Mouse (Mus musculus): ENCODE measurements around the gene Slit3.

Gene Slit3

GRCm38 (mm10) chr11:35502128-35502527 lies 381.1 kb downstream of the Slit3 start:
- in situ Hi-C loops (cut with MboI, MseI) = no loop called here

DNA sequence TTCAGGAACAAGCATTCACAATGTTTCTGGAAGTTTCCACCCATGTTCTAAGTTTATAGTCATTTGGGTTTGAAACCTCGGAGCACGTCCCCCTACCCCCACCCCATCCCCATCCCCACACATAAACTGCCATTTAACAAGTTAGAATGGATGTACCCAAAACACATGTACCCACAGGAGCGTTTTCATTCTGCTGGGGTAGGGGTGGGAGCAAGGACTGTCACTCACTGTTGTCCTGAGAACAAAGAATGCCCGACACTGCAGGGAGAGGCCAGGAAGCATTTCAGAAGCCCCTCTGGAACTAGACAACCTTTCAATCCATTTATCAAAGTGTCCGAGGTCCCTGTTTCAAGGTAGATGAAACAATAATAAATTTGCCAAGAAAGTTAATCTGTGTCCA lies 383.0 kb downstream of the Slit3 start:
- in situ Hi-C loops (cut with MboI, MseI) = no loop called here

DNA sequence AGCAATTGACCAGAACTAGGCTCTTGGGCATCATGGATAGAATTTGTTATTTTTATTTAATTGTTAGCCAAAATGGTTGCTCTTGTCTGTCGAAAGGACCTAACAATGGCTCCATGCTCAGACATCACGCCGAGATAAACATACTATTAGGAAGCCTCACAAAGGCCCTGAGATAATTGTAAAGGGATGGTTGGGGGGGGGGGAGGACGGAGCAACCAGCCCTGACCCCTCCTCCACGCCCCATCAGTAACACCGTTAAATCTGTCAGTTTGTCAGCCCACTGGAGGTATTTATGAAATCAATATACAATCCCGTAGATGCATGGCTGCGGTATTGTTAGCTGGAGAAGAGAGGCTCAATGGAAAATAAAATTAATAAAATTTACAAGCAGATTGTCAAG lies 383.9 kb downstream of the Slit3 start:
- in situ Hi-C loops (cut with MboI, MseI) = no loop called here

GRCm38 (mm10) chr11:35505316-35505715 lies 384.3 kb downstream of the Slit3 start:
- in situ Hi-C loops (cut with MboI, MseI) = no loop called here

GRCm38 (mm10) chr11:35505817-35506216 lies 384.8 kb downstream of the Slit3 start:
- in situ Hi-C loops (cut with MboI, MseI) = no loop called here

DNA sequence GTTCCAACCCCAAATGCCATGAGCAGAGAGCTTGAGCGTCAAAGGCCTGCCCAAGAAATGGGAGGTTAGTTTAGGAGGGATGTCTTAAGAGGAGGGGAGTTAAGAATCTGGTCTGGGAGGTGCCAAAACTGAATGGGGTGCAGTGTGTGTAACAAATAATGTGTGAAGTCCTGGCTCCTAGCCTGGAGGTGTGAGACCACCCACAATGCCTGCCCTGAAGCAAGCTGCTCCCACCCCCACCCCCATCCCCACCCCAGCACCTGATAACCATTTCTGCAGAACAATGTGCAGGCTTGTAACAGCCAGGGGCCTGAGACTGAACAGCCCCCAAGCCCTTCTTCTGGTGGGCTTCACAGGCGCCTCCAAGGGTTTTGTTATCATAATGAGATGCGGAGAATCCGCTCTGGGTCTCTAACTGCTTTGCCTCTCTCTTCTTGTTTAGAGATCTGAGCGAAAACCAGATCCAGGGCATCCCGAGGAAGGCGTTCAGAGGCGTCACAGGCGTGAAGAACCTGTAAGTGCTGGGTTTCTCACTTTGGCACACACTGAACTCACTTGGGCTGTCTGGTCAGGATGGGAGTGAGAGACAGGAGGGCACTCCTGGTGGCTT lies 386.9 kb downstream of the Slit3 start:
- in situ Hi-C loops (cut with MboI, MseI) = no loop called here

GRCm38 (mm10) chr11:35512686-35513085 lies 391.7 kb downstream of the Slit3 start:
- in situ Hi-C loops (cut with MboI, MseI) = no loop called here

DNA sequence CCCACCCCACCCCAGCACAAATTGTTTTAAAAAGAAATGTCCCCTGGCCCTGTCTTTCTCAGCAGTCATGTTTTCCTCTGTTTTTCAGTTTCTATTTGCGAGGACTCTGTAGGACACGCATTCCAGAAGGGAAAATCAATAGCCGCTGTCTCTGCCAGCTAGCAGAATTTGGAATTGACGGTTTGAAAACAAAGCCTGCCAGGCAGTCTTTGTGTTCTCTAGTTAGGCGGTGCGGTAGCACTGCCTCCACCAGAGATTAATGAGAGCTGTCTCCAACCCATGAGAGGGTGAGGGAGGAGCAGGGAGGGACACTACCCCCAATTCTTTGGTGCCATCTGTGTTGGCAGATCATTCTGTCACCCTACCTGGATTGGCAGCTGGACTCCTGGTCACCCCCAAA lies 392.3 kb downstream of the Slit3 start:
- in situ Hi-C loops (cut with MboI, MseI) = no loop called here

GRCm38 (mm10) chr11:35522802-35523452 lies 401.9 kb downstream of the Slit3 start:
- in situ Hi-C loops (cut with MboI, MseI) = no loop called here

GRCm38 (mm10) chr11:35523773-35524172 lies 402.7 kb downstream of the Slit3 start:
- in situ Hi-C loops (cut with MboI, MseI) = no loop called here

GRCm38 (mm10) chr11:35526219-35526762 lies 405.3 kb downstream of the Slit3 start:
- in situ Hi-C loops (cut with MboI, MseI) = no loop called here

GRCm38 (mm10) chr11:35527816-35528462 lies 406.9 kb downstream of the Slit3 start:
- in situ Hi-C loops (cut with MboI, MseI) = no loop called here

GRCm38 (mm10) chr11:35535027-35535426 lies 414.0 kb downstream of the Slit3 start:
- in situ Hi-C loops (cut with MboI, MseI) = no loop called here

DNA sequence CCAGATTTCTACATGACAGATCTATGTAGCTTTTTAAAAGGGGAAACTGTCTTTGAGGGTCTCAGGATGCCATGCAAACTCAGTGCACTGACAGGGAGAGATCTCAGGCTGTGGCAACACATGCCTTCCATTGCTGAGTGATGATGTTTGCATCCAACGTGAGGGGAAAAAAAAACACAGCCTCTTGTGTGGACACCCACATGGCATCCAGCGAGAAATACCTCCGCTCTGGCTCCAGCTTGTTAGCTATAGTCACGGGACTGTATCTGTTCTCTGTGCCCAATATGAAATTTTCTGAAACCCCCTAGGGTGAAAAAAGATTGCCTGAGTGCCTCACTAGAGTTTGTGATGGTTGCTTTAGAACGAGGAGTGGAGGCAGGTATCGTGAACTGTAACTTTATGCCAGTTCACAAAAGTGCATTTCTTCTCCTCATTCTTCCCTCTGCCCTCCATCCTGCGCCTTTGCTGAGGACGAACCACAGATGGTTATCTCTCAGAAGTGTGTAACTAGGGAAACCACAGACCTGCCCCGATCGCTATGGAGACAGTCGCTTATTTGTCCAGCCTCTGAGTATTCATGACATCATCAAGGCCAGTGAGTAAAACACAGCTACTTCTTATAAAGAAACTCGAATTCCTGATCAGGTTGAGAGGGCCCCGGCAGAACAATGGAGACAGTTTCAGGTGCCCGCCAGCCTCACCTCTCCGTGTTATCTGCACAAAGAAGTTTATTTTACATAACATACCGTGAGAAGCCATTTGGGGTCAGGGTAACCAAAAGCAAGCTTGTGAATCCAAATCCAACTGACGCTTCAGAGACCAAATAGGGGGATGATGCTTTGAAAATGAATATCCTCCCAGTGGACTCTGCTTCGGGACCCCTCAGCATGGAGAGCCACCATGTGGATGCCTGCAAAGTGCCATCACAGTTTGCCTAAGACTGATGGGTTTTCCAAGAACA lies 416.4 kb downstream of the Slit3 start:
- in situ Hi-C loops (cut with MboI, MseI) = no loop called here

- in situ Hi-C loops (cut with MboI, MseI) = no loop called here
Observed at GRCm38 (mm10) chr11:35542731-35543130, 421.7 kb downstream of the Slit3 start.

GRCm38 (mm10) chr11:35544112-35545064 lies 423.4 kb downstream of the Slit3 start:
- in situ Hi-C loops (cut with MboI, MseI) = no loop called here

GRCm38 (mm10) chr11:35546081-35546822 lies 425.2 kb downstream of the Slit3 start:
- in situ Hi-C loops (cut with MboI, MseI) = no loop called here

DNA sequence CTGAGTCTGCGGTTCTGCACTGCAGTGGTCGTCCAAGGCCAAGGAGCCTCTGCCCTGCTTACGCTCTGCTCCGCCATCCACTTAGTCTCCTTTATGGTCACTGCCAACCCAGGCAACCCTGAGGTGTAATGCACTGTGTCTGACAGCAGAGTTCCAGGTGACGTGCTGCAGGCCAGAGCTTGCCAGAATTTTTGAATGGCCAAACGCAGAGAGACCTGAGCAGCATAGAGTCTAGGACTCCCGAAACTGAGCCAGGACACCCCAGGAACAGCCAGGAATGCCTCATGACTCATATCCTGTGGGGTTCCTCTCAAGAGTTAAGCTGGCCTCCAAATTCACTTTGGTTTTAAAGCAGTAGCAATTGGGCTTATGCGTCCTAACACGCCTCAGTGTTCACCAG lies 429.0 kb downstream of the Slit3 start:
- in situ Hi-C loops (cut with MboI, MseI) = no loop called here

DNA sequence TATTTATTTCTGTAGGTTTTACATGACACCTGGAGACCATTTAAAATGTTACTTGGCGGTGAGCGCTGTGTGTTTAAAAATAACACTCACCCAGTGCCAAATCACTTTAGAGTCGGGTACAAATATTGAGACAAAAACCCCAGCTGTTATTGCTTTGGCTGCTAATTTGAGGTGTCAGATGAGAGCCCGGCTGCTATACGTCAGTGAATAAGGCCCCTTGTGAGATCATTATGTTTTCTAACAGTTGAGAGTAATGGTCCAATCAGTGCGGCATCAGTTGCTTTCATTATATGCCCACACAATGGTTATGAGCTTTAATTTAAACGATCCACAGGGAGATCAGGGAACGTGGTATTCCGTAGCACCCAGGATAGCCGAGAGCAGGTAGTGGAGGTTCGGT lies 435.2 kb downstream of the Slit3 start:
- in situ Hi-C loops (cut with MboI, MseI) = no loop called here

- in situ Hi-C loops (cut with MboI, MseI) = no loop called here
Observed at GRCm38 (mm10) chr11:35557476-35557875, 436.5 kb downstream of the Slit3 start.
